Mouse (Mus musculus) E14TG2a.4 (cell line): Measurements from ENCODE around the gene Dlec1.

Experiments
- CTCF ChIP-seq: conservative IDR thresholded peaks from 2 replicates; pipeline ENCODE4 v1.5.1; 2014; ENCODE audit warnings: low read length
- NANOG ChIP-seq: IDR thresholded peaks from 2 replicates; pipeline ENCODE4 v1.6.1; 2014; ENCODE audit warnings: borderline replicate concordance, low read length, mixed read lengths

- no peak for TF ChIP-seq CTCF
- no peak for TF ChIP-seq NANOG
These were observed 9.5 kb upstream of the Dlec1 start for GRCm38 (mm10) chr9:119092473-119093418.
